Mouse (Mus musculus) adrenal gland, postnatal 14 days (tissue): ENCODE results near the gene Dcbld1. TPM values are rescaled to one million over a fixed set of nuclear protein-coding genes. Genes with fewer than 3 reads are reported as not detected.
A peak's percentile ranks its signal among the peaks of the same experiment; 100 is the strongest.

ENCODE experiments used
- DNase-seq: peaks from one replicate; pipeline ENCODE4 v3.0.0; 2021; ENCODE audit warnings: mixed read lengths
- long read RNA-seq, 2 experiments: library from polyadenylated mRNA; stranded (forward); transcript quantifications; one replicate each; pipeline ENCODE4 v2.0.0; 2021
- total RNA-seq: library from RNA; stranded (reverse); gene quantifications from 2 replicates; pipeline ENCODE4 v1.2.3, GENCODE M21; 2021

Dcbld1 gene
- total RNA-seq, result 6.3 and 7.0 TPM in 2 replicates
- long read RNA-seq, experiment 1, transcript Dcbld1-201 (11 exons, 3,024 nt), result major isoform, 9 of 13 reads
- long read RNA-seq, experiment 1, partial matches to known transcripts, result 1 of 13 reads
- long read RNA-seq, experiment 1, other reads (novel, unspliced or antisense), result 1 of 13 reads
- long read RNA-seq, experiment 2, partial matches to known transcripts, result 2 of 6 reads
- long read RNA-seq, experiment 2, other reads (novel, unspliced or antisense), result 1 of 6 reads

DNA sequence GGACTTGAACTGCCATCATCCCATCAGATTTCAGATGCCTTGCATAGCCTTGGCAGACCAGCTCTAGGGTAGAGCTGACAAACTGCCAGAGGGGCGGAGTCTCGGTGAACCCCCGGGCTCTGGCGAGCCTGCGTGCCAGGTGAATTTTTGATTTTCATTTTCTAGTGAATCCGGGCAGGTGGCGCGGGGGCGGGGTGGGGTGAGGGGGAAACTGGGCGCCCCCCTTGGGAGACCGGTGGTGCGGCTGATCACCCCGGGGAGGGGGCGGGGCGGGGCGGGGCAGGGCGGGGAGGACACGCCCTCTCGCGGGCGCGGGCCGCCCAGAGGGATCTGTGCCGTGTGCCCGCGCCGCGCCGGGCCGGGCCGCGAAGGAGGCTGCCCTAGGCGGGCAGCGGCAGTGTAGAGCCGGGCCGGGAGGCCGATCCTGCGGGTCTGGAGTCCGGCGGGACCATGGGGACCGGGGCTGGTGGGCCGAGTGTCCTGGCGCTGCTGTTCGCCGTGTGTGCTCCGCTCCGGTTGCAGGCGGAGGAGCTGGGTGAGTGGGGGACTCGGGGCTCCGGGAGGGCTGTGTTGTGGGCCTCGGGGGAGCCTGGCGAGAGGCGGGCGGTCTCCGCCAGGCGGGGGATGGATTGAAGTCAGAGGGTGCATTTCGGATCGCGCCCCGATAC lies at the start of gene Dcbld1:
Gene Dcbld1 (plus strand): TSS at position 319 of the 668 bp plus-strand sequence.
- peak; percentile 79 for DNase-seq

DNA sequence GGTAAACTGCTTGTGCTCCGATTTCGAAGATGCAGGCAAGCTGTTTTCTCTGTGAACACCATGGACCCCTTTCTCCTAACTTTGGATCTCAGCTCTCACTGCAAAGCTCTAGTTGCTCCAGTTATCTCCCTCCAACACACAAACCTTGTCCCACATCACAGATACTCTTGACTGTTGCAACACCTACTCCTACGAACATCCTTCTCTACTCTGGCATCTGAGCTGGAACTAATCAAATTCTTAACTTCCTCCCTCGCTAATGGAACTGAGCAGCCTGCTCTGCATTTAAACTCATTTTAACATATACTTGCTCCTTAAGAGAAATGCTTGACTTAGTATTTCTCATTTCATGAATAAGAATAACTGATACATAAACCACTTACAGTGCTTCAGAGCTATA lies 47.5 kb upstream of the Dcbld1 start:
- DNase-seq, result no peak

DNA sequence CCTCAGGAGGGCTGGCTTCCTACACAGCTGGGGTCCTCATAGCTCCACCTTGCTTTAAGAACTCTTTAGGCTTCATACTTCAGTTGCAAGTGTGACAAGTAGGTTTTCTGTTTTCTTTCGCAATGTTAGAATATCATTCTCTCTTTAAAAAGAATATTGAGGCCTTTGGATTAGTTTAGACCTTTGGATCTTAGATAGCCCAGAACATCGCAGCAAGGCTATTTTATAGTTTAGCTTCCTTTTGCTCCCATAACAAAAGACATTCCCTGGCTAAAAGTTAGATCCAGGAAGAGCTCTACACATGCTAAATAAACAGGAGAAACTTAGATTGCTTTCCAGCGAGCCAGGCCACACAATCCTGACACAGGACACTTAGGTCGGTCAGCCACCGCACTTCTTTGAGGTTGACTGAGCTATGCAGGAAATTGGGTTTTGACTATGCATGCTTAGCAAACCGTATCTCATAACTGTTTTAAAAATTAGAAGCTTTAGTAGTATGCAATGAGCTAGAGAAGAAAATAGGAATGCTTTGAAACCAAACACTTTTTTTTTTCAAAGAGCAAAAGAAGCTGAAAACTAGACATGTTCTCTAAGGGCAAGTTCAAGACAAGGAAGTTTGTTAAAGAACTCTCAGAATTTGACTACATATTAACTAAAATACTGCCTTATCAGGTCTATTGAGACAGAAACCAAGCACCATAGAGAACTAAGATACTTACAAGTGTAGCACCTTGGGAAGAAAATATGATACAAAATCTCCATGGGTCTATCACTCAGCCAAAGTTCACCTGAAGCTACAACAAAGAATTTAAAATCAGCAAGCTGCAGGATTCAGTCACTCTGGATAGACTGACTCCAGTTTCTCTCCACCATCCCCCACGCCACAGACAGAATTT lies 38.2 kb upstream of the Dcbld1 start, which contains the start of gene Ros1:
Gene Ros1 (minus strand): TSS at position 288 of the 896 bp plus-strand sequence.
- no peak for DNase-seq

DNA sequence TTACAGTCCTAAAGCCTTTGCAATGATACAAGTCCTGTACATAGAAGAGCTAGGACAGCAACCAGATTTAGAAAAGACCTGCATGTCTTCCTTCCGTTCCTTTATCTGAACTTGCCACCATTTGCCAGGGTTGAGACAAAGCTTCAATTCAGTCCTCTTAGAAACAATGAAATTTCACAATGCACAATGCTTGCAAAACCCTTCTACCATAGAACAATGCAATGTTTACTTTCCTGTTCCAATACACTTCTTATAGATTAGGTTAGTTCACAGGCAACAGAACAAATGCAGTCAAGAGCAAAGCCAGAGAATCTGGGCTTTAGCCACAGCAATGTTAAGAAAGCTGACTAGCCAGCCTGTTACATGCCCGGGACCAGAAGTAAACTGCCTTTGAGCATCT lies 29.4 kb upstream of the Dcbld1 start:
- no peak for DNase-seq

DNA sequence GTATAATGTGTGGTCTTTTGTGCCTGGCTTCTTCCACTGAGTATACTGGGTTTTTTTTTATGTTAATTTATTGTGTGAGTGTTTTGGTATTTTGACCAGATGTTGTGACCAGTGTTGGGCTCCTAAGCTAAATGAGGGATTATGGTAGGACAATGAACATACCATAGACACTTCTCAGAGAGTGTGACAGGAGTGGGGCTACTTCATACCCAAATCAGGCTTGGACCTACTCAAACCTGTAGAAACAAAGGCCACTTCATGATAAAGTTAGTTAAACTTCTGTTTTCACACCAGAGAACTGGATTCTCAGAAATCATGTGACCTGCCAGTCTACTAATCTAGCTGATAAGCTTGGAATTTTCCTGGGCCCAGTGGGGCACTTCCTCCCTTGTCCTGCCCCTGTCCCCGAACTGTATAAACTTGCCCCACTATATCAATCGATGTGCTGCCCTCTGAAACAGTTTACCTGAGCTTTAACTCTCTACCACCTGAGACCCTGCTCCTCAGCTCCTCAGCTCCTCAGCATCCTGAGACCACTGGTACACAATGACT lies 18.1 kb upstream of the Dcbld1 start:
- no peak for DNase-seq

DNA sequence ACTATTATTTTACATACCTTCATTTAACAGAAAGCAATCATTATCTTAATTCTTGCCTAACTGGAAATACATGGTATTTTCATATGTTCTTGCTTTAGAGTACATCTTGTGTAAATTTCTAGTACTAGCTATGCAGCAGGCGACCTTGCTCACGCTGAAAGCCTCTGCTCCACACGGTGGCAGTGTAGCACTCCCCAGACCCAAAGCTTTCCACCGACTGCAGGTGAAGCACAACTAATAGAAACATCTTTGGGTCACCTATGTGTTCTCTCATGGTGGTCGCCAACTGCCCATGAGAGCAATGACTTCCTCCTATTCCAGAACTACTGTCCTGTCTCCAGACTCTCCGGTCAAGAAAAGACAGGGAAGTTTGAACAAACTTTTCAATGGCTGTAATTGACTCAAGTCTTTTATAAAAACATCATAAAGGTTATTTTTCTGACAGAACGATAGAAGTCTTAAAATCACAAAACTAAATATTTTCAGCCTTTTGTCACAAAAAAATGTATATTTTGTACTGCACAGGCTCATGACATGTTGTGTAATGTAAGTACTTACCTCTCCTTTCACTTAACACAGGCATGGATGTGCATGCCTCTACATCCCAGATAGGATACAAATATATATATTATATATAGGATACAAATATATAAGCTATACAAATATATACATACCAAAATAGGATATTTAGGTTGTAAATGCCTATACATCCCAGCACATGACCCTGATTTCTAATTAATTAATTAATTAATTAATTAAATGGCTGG lies 16.4 kb upstream of the Dcbld1 start:
- DNase-seq, result peak; percentile 70

DNA sequence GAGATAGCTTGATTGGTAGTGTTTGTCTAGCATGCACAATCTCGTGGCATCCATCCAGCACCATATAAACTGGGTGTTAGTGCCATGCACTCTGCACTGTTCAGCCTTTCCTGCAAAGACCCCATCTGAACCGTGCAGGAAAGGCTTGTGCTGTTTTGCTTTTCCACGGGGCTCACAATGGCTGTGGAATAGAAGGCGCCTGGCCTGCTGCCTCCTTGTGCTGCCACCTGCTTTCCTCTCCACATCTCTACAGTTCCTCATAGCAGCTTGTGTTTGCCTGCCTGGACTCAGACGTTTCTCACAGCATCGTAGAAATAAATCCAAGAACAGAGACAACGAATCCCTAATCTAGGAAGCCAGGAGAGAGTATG lies 15.9 kb upstream of the Dcbld1 start:
- no peak for DNase-seq

DNA sequence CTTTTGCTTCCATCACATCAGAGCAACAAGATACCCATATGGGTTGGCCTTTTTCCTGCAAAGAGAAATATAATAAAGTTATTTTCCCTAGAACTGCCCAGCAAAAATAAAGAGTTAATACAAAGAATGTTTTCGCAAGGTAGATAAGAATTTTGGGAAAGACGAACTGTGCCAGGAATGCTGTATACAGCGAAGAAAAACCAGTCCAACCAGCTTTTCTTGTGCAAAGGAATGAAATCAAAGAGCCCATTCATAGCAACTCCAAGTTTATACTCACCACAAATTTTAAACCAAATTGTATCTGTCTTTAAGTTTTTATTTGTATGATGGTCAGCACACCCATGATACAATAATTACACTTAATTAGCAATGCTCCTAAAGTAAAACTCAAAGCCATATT lies 13.8 kb upstream of the Dcbld1 start:
- no peak for DNase-seq

DNA sequence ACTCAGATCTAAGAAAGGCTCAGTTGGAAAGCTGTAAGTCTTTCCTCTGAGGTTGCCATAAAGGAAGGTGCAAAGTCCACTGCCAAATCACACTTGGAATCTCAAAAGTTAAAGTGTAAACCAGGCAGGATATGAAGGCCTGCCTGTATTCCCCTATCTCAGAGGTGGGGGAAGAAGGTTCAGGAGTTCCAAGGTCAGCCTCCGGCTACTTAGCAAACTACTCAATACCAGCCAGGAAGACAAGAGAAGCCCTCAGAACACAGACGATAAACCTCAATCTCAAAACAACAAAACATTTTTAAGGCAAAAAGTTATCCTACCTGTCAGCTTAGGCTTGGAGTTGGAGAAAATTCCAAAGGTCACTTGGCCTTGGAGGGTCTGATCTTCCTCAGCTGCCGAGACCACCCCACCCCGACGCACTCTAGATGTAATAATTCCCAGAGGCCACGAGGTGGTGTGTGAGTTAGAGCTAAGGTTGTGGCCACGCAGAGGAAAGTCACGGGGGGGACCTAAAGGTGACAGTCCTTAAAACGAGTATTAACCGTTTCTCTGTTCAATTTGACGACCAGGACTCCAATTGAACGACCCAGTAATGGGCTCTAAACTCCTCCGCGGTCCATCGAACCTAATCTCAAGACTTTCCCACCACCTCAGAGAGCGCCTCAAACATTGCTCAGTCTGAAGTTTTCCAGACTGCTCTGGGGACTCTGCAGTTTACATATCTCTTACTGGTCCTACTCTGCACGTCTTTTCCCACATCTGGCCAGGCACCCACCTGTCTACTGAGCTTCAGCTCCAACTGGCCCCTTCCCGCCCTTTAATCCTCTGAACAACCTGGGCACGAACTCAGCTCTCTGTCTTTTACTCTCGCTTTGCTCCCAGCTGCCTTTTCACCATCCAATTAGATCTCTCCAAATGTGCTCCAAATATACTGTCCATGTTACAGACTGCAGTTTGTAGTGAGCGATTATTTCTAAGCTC lies 933 bp upstream of the Dcbld1 start:
- DNase-seq, result peak; percentile 57

DNA sequence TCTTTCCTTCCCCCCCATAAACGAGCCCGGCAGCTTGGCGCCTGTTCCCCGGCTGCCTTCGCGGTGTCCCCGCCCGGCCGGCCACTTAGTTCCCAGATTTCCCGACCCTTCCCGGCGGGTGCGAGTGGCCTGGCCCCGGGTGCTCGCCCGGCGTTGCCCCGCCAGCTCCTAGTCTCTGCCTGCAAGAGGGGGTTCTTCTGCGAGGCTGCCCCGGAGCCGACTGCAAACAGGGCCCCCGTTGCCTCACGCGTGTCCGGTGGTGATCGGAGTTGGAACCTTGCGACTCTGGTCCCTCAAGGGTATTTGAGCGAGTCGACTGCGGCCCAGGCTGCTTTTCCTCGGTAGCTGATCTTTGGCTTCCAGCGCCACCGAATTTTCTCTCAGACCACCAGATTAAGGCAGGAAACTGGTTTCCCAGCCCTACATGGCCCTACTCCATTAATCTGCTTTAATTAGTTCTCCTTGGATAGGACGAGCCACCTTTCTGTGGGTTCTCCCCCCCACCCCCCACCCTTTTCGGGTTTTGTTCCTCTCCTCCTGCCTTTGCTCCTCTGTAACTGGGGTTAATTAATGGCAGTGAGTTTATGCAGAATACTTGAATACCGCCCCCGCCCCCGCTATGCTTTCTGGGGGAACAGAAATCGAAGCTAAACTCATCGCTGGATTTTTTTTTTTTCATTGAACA lies 692 bp downstream of the Dcbld1 start:
- DNase-seq, result peak; percentile 62

DNA sequence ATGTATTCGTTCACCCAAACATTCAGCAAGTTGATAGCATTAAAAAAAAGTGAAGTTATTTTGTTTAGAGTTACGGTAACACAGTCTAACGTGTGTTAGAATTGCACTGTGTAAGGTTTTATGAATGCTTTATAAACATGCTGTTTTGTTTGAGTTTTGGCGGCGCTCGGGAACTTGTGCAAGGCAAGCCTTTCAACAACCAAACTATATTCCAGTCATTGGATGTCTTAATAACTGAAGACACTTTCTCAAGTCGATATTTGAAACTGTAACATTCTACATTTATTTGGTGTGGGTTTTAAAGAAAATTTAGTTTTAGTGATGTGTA lies 1.2 kb downstream of the Dcbld1 start:
- DNase-seq, result no peak

DNA sequence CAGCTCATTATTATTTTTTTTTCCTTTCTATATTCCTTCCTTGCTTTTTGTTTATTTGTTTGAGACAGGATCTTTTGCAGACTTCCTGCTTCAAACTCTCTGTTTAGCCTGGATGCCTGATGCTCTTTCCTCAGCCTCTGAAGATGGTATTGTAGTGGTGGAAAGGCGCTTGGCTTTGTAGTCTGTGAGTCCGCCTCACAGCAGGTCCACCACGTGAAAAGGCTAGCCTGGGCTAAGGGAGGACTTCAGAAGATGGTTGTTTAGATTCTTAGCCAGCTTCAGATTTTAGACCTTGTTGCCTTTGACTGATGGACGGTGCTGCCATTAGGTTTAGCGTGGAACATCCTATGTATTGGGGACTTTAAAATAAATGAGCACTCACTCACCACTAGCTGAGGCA lies 2.0 kb downstream of the Dcbld1 start:
- DNase-seq, result no peak

DNA sequence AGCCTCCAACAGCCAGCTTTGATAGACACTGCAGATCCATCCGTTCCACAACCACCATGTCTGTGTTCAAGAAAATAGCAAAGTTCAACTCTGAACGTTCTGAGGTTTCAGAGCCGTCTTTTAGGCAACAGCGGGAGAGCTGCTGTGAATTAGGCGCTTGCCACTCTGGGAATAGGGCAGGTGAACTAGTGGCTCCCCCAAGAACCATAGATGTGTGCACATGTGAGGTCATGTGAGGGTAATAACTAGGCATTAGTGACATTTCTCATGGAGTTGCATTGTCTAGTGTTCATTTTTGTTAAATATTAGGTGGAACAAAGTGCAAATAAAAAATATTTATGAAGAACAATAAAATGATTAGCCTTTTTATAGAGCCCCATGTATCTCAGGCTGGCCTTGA lies 8.6 kb downstream of the Dcbld1 start:
- no peak for DNase-seq

DNA sequence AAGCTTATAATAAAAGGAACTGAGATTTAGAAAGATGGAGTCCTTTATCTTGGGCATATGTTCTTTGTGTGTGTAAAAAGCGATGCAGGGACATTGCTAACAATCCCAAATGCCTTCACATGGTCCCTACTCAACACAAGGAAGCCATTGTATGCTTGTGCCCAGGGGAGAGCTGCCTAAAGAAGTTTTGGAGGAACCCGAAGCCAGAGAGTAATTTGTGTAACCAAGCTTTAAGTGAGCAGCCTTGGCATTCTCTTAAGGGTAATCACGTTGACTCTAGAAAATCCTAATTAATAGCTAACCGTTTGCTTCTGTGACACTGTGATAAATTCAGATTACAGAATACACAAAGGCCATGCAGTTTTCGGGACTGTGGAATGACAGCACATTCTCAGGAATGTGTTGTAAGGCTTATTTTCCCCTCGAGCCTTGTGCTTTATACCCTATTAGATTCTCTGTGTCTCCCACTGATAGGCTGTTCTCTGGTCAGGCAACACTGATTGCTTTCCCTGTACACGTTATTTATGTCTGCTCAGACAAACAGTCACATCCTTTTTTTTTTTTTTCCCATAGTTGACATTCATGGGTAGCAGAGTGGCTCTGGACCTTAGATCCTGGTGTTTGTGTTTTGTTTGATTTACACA lies 9.4 kb downstream of the Dcbld1 start:
- DNase-seq, result no peak

DNA sequence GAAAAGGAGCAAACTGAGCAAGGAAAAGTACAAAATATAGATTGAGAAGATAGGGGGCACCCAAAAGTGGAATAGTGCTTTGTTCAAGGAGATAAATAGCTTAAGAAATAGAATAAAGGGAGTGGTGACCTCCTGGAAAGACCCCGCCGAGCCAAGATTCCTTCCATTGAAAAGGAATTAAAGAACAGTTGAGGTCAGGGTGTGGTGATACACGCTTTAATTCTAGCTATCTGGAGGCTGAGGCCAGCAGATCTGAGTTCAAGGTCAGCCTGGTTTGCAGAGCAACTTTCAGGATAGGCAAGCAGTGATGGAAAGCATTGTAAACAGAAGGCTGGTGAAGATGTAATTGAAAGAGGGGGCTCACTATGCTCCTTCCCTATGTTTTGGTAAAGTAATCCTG lies 12.8 kb downstream of the Dcbld1 start:
- no peak for DNase-seq

DNA sequence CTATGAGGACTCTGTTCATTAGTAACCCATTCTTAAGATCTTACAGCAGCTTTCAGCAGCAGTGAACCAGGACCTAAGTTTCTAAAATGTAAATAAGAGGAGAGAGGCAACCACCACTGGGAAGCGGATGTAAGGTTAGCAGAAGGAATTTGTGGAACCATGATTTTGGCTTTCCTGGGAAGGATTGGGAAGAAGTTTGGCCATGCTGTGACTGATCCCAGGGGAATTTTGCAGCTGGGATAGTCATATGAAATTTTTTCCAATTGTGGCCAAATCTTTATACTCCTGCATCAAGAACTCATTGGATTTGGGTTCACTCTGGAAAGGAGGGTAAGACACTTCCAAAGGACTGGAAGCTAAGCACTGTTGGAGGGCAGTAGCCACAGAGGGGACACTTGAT lies 18.8 kb downstream of the Dcbld1 start:
- DNase-seq, result no peak

DNA sequence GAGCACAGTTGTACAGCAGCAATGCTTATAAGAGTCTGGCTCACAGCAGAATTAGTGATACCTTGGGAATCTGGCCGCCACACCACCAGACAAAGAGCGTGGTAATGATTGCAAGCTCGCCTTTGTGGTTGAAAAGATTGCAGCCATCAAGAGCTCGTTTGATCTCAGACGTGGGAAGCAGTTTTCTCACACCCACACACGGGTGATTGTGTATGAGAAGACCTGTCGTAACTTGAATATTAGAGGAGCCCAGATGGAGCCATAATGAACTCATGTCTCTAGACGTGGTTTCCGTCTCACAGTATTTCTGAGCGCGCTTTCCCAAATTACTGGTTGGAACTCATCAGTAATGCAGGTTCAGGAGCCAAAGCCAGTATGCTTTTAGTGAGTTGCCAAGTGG lies 20.0 kb downstream of the Dcbld1 start:
- DNase-seq, result no peak

DNA sequence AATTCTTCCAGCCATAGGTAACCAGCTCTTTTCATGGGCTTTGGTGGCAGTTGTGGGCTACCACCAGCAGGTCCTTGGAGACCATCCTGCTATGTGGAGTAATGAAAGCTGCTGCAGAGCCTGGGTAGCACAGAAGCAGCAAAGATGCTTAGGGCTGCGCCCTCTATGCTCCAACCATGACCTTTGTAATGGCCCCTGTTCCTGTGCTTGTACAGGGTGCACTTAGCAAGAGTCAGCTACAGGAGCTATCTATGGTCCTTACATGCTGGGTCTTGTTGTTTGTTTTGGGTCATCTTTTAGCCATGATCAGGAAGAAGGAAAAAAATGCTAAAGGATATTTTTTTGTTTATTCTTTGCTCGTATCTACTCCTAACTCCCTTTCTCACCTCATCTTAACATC lies 24.3 kb downstream of the Dcbld1 start:
- no peak for DNase-seq

DNA sequence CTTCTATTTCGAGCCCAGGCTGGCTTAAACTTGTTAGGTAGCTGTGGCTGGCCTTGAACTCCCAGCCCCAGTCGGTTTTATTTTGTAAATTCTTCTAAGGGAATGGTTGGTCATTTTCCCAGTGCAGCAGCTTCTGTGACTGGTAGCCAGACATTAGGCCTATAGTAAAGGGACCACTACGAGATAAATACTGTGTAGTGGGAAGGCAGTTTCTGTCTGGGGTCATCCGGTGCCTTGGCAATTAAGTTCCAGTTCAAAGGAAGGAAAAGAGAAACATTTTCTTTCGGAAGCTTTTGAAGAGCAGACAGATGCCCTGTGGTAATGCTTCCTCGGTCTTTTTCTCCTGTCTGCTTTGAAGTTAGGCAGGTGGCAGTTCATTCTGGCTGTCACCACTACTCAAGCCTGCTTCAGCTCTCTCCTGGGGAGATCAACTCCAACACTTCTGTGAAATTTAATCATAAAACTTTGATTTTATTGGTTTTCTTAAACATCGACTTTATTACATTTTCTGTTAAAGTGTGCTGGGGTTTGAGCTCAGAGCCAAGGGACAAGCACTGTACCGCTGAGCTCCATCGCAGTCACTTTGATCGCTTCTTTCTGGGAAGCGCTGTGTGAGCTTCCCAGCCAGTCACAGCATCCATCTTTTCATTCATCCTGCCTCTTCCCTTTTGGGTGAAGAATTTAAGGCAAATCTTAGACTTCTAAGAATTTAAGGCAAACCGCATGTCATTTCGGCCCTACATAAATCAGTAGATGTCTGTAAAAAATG lies 24.9 kb downstream of the Dcbld1 start:
- DNase-seq, result no peak
